Comparison of ENCODE assay signal across 7 mouse cellular contexts in genomic region chr7:19603849-19604605, GRCm38 (mm10). TPM values are rescaled to one million over a fixed set of nuclear protein-coding genes. Genes with fewer than 3 reads are reported as not detected.
DNase-seq lines count a peak whose midpoint lies in the region; ATAC-seq lines count a peak whose summit lies in the region.

Gene Clasrp (minus strand): TSS chr7:19604486.

- ATAC-seq in granulocyte monocyte progenitor cell, adult 5-6 weeks (replicated peaks; ENCODE audit: poor library complexity, severe bottlenecking): peak; percentile 95
- ATAC-seq in midbrain, embryonic 13.5 days: peak; percentile 93

- peaks cover 24% of the 10 kb centered on the region for H3K4me1 ChIP-seq in embryonic facial prominence, embryonic 10.5 days
- peaks cover 22% of the 10 kb centered on the region for H3K4me1 ChIP-seq in limb, embryonic 10.5 days
- H3K4me1 ChIP-seq in midbrain, embryonic 13.5 days (replicated peaks): peaks cover 36% of the 10 kb centered on the region

- H3K9ac ChIP-seq in midbrain, embryonic 13.5 days (replicated peaks): peak within 1 kb of the TSS; percentile 98

- peak within 1 kb of the TSS; percentile 100 for H3K4me3 ChIP-seq in embryonic facial prominence, embryonic 10.5 days
- peak within 1 kb of the TSS; percentile 86 for H3K4me3 ChIP-seq in limb, embryonic 10.5 days
- peak within 1 kb of the TSS; percentile 92 for H3K4me3 ChIP-seq in midbrain, embryonic 13.5 days (replicated peaks)

- peak within 1 kb of the TSS; percentile 98 for H3K4me2 ChIP-seq in midbrain, embryonic 13.5 days (replicated peaks)

- no peaks in the 10 kb centered on the region for H3K27me3 ChIP-seq in embryonic facial prominence, embryonic 10.5 days (replicated peaks; ENCODE audit: low read depth, poor library complexity, severe bottlenecking)
- no peaks in the 10 kb centered on the region for H3K27me3 ChIP-seq in limb, embryonic 10.5 days (ENCODE audit: low read depth, poor library complexity, severe bottlenecking)
- H3K27me3 ChIP-seq in midbrain, embryonic 13.5 days: no peaks in the 10 kb centered on the region

- H3K9me3 ChIP-seq in embryonic facial prominence, embryonic 10.5 days: no peaks in the 10 kb centered on the region
- no peaks in the 10 kb centered on the region for H3K9me3 ChIP-seq in limb, embryonic 10.5 days (replicated peaks)
- no peaks in the 10 kb centered on the region for H3K9me3 ChIP-seq in midbrain, embryonic 13.5 days

- peak; percentile 98 for DNase-seq in adrenal gland, postnatal 10 days
- DNase-seq in embryonic facial prominence, embryonic 10.5 days (ENCODE audit: low spot score): peak; percentile 96
- DNase-seq in kidney, adult 11 months: peak; percentile 96
- DNase-seq in limb, embryonic 10.5 days (ENCODE audit: low spot score): peak; percentile 96
- peak; percentile 88 for DNase-seq in spleen, adult 12 weeks (ENCODE audit: low spot score)

- H3K36me3 ChIP-seq in embryonic facial prominence, embryonic 10.5 days (replicated peaks): peaks cover 37% of the 10 kb centered on the region
- peaks cover 41% of the 10 kb centered on the region for H3K36me3 ChIP-seq in limb, embryonic 10.5 days
- peaks cover 31% of the 10 kb centered on the region for H3K36me3 ChIP-seq in midbrain, embryonic 13.5 days

- H3K27ac ChIP-seq in embryonic facial prominence, embryonic 10.5 days (replicated peaks): peak within 1 kb of the TSS; percentile 95
- H3K27ac ChIP-seq in limb, embryonic 10.5 days: peak within 1 kb of the TSS; percentile 90
- H3K27ac ChIP-seq in midbrain, embryonic 13.5 days: peak within 1 kb of the TSS; percentile 68

- WGBS in embryonic facial prominence, embryonic 10.5 days: 2% methylated on average over 57 of the region's 57 CpGs
- 1% methylated on average over 57 of the region's 57 CpGs for WGBS in limb, embryonic 10.5 days
- WGBS in midbrain, embryonic 13.5 days: 2% methylated on average over 56 of the region's 57 CpGs

RNA-seq across cellular contexts. Expression of gene Clasrp, which starts in this region (rescaled TPM):
- total RNA-seq in adrenal gland, postnatal 10 days (2021): 10 to 100 TPM; 29.6 to 58.3 TPM
- 58.0 and 58.9 TPM in 2 replicates for polyA plus RNA-seq in embryonic facial prominence, embryonic 10.5 days (2016; fragmentation: Nextera tagmentation; extraction: Ambion mirVana)
- total RNA-seq in granulocyte monocyte progenitor cell, adult 5-6 weeks (2014; fragmentation: Nextera tagmentation): 24.2 and 40.8 TPM in 2 replicates
- 19.6 TPM in 2 replicates for total RNA-seq in granulocyte monocyte progenitor cell, adult 5-6 weeks (2017)
- 59.0 and 63.4 TPM in 2 replicates for polyA plus RNA-seq in limb, embryonic 10.5 days (2016; fragmentation: Nextera tagmentation; extraction: Ambion mirVana)
- 54.0 and 65.0 TPM in 2 replicates for polyA plus RNA-seq in midbrain, embryonic 13.5 days (2015; fragmentation: Nextera tagmentation; extraction: Ambion mirVana)

Comparison
In these comparisons a context has a peak if more than half of its experiments do, and no peak if none do; other contexts are left out.
1. Peak in every context shown above with its lines: DNase-seq, ATAC-seq, H3K4me3 ChIP-seq and H3K27ac ChIP-seq.